Mouse (Mus musculus) midbrain, postnatal 0 days (tissue): ENCODE data around the gene Clrn3. TPM values are rescaled to one million over a fixed set of nuclear protein-coding genes. Genes with fewer than 3 reads are reported as not detected.
"Not testable (repeated sequence)": the region's sequence is repeated elsewhere in the genome, so short reads cannot be mapped to it uniquely, and the experiment has no call there.

Experiments
- ATAC-seq: fragments of 200-750 bp; cut with Nextera tagmentation; 2 replicates; pipeline ENCODE4 v1.8.0; 2017; ENCODE audit warnings: moderate number of reproducible peaks, mild to moderate bottlenecking, moderate TSS enrichment, moderate library complexity; ENCODE audit not compliant: low FRiP score
- DNase-seq: peaks from one replicate; pipeline ENCODE4 v3.0.0-alpha.2; 2015; ENCODE audit warnings: low spot score
- H3K27ac ChIP-seq: fragments of 300-500 bp; sonication (generic); 2 replicates; pipeline ENCODE4 v1.5.1; 2014; ENCODE audit warnings: low read depth, mild to moderate bottlenecking, low read length, mixed read lengths
- H3K27me3 ChIP-seq: fragments of 300-500 bp; sonication (generic); 2 replicates; pipeline ENCODE4 v1.6.1; 2014; ENCODE audit warnings: low read length, control low read depth, mixed read lengths; ENCODE audit not compliant: insufficient read depth
- H3K36me3 ChIP-seq: fragments of 300-500 bp; sonication (generic); 2 replicates; pipeline ENCODE4 v1.6.1; 2014; ENCODE audit warnings: low read length, control low read depth, mixed read lengths; ENCODE audit not compliant: insufficient read depth
- H3K4me1 ChIP-seq: fragments of 300-500 bp; sonication (generic); 2 replicates; pipeline ENCODE4 v1.6.1; 2014; ENCODE audit warnings: mild to moderate bottlenecking, control low read depth, antibody characterized with exemption, low read length, mixed read lengths; ENCODE audit not compliant: insufficient read depth
- H3K4me2 ChIP-seq: fragments of 300-500 bp; sonication (generic); 2 replicates; pipeline ENCODE4 v1.6.1; 2014; ENCODE audit warnings: low read depth, mild to moderate bottlenecking, low read length, mixed read lengths; ENCODE audit not compliant: poor library complexity, severe bottlenecking
- H3K4me3 ChIP-seq: fragments of 300-500 bp; sonication (generic); 2 replicates; pipeline ENCODE4 v1.5.1; 2014; ENCODE audit warnings: low read depth, mild to moderate bottlenecking, low read length, moderate library complexity
- H3K9ac ChIP-seq: fragments of 300-500 bp; sonication (generic); replicated peaks from 2 replicates; pipeline ENCODE4 v1.6.1; 2014; ENCODE audit warnings: mild to moderate bottlenecking, low read length, moderate library complexity, mixed read lengths; ENCODE audit not compliant: poor library complexity, severe bottlenecking
- H3K9me3 ChIP-seq: fragments of 300-500 bp; sonication (generic); 2 replicates; pipeline ENCODE4 v1.6.1; 2016; ENCODE audit warnings: low read length, control low read depth
- CTCF ChIP-seq: IDR thresholded peaks from 2 replicates; pipeline ENCODE4 v1.5.1; 2016; ENCODE audit warnings: antibody characterized with exemption, mild to moderate bottlenecking
- WGBS: fragments of 180-500 bp; shearing (Covaris S2); extraction: QIAGEN DNeasy Blood & Tissue Kit; methylation state at CpG from one replicate; pipeline ENCODE4 v1.1.7; 2014; 5-methylcytosine and 5-hydroxymethylcytosine counted together
- polyA plus RNA-seq: library from polyadenylated mRNA; unstranded; fragments of >200 nt; fragmentation: Nextera tagmentation; extraction: Ambion mirVana; gene quantifications from 2 replicates; pipeline ENCODE4 v1.2.1, GENCODE M21; 2015
- total RNA-seq: library from RNA; depleted of rRNA; stranded (reverse); fragments of >200 nt; gene quantifications from 2 replicates; pipeline ENCODE4 v1.2.3, GENCODE M21; 2014; rRNA removed

Gene Clrn3
- total RNA-seq (not detected in 2 replicates), polyA plus RNA-seq (not detected in 2 replicates)

GRCm38 (mm10) chr7:135528515-135528914, at the start of gene Clrn3:
TSS of gene Clrn3 (minus strand) at chr7:135528654.
- WGBS: 85% methylated on average over 7 of the region's 7 CpGs

GRCm38 (mm10) chr7:135576329-135576728, 47.9 kb upstream of the Clrn3 start:
- no peaks in the 10 kb centered on the region for H3K9me3 ChIP-seq
- DNase-seq: no peak
- H3K27ac ChIP-seq: no peak overlapping the region
- ATAC-seq: no peak
- H3K27me3 ChIP-seq: no peaks in the 10 kb centered on the region
- no peaks in the 10 kb centered on the region for H3K36me3 ChIP-seq
- TF ChIP-seq CTCF: no peak
- H3K4me3 ChIP-seq: no peak overlapping the region
- no peak overlapping the region for H3K4me2 ChIP-seq
- peaks cover 9% of the 10 kb centered on the region; the same call in 1 of the 2 replicates for H3K4me1 ChIP-seq
- 95% methylated on average over 3 of the region's 3 CpGs for WGBS
- H3K9ac ChIP-seq: no peak overlapping the region

More at GRCm38 (mm10) chr7:135528515-135528914, at the start of gene Clrn3:
- no peak within 1 kb of the TSS for H3K9ac ChIP-seq
- ATAC-seq (no peak), DNase-seq (no peak)
- no peaks in the 10 kb centered on the region for H3K9me3 ChIP-seq
- H3K4me2 ChIP-seq: no peak within 1 kb of the TSS
- H3K27me3 ChIP-seq: no peaks in the 10 kb centered on the region
- no peak within 1 kb of the TSS for H3K4me3 ChIP-seq
- TF ChIP-seq CTCF: no peak
- no peaks in the 10 kb centered on the region for H3K36me3 ChIP-seq
- no peak within 1 kb of the TSS for H3K27ac ChIP-seq
- no peaks in the 10 kb centered on the region for H3K4me1 ChIP-seq

- H3K4me2 ChIP-seq, DNase-seq, H3K36me3 ChIP-seq, H3K4me3 ChIP-seq, H3K9ac ChIP-seq, H3K27me3 ChIP-seq, H3K9me3 ChIP-seq, H3K27ac ChIP-seq, ATAC-seq: not testable (repeated sequence)
- WGBS: 87% methylated on average over 7 of the region's 7 CpGs
- H3K4me1 ChIP-seq: peaks cover 12% of the 10 kb centered on the region; the same call in 1 of the 2 replicates
Measured at GRCm38 (mm10) chr7:135575319-135576069, 47.0 kb upstream of the Clrn3 start.

- Histone ChIP-seq H3K9me3 (no peaks in the 10 kb centered on the region), H3K9ac (0 out of 2 replicates have a peak overlapping the region, but pooled peaks have one; percentile 13), H3K4me3 (no peak overlapping the region), H3K27me3 (no peaks in the 10 kb centered on the region), H3K27ac (0 out of 2 replicates have a peak overlapping the region, but pooled peaks have one; percentile 38), H3K36me3 (no peaks in the 10 kb centered on the region), H3K4me2 (no peak overlapping the region), H3K4me1 (peaks cover 12% of the 10 kb centered on the region; the same call in 1 of the 2 replicates)
- 34% methylated on average over 10 of the region's 10 CpGs for WGBS
- ATAC-seq (no peak), DNase-seq (peak; percentile 61)
- TF ChIP-seq CTCF: no peak
Measured at GRCm38 (mm10) chr7:135571951-135572559, 43.6 kb upstream of the Clrn3 start.

GRCm38 (mm10) chr7:135571392-135571791, 42.9 kb upstream of the Clrn3 start:
- H3K36me3 ChIP-seq: no peaks in the 10 kb centered on the region
- no peak for TF ChIP-seq CTCF
- H3K4me2 ChIP-seq: no peak overlapping the region
- ATAC-seq (no peak), DNase-seq (no peak)
- H3K9ac ChIP-seq: no peak overlapping the region
- peaks cover 12% of the 10 kb centered on the region; the same call in 1 of the 2 replicates for H3K4me1 ChIP-seq
- no peaks in the 10 kb centered on the region for H3K27me3 ChIP-seq
- no peak overlapping the region for H3K27ac ChIP-seq
- no peak overlapping the region for H3K4me3 ChIP-seq
- H3K9me3 ChIP-seq: no peaks in the 10 kb centered on the region

DNA sequence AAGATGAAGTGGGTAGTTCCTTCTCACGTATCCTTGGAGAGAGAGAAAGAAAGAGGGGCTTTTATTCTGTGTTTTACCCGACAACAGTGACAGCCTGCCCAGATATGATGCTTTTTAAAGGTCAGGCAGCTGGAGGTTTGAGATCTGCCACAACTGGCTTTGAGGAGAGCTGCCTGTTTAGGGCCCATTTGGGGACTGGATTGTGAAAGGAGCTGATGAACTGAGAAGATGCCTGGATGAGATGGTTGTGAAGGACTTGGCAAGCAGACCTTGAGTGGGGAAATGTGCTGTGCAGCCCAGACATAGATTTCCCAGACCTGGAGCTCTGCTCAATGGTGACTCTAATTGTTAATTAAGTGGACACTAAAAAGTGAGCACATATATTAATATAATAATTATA, 40.1 kb upstream of the Clrn3 start:
- ATAC-seq: no peak
- H3K9me3 ChIP-seq: no peaks in the 10 kb centered on the region
- no peak for TF ChIP-seq CTCF
- WGBS: 61% methylated on average over 2 of the region's 2 CpGs
- no peak overlapping the region for H3K9ac ChIP-seq
- DNase-seq: no peak
- peaks cover 12% of the 10 kb centered on the region; the same call in 1 of the 2 replicates for H3K4me1 ChIP-seq
- no peak overlapping the region for H3K4me3 ChIP-seq
- H3K36me3 ChIP-seq: no peaks in the 10 kb centered on the region
- no peak overlapping the region for H3K27ac ChIP-seq
- H3K27me3 ChIP-seq: no peaks in the 10 kb centered on the region
- H3K4me2 ChIP-seq: no peak overlapping the region
